Mouse (Mus musculus) thymus, adult 2 months (tissue): ENCODE data around the gene Opcml. TPM values are rescaled to one million over a fixed set of nuclear protein-coding genes. Genes with fewer than 3 reads are reported as not detected.

Source experiments
- DNase-seq: peaks from one replicate; pipeline ENCODE4 v3.0.0; 2021
- H3K27ac ChIP-seq: fragments of 200-500 bp; 2 replicates; pipeline ENCODE4 v1.5.1; 2012; ENCODE audit warnings: low read length, control low read depth; ENCODE audit not compliant: control insufficient read depth, insufficient read depth
- H3K27me3 ChIP-seq: fragments of 200-500 bp; 2 replicates; pipeline ENCODE4 v1.6.1; 2012; ENCODE audit warnings: mild to moderate bottlenecking, low read length, moderate library complexity, mixed read lengths; ENCODE audit not compliant: control insufficient read depth, insufficient read depth
- H3K36me3 ChIP-seq: fragments of 200-500 bp; 2 replicates; pipeline ENCODE4 v1.6.1; 2012; ENCODE audit warnings: mild to moderate bottlenecking, low read length, moderate library complexity; ENCODE audit not compliant: control insufficient read depth, insufficient read depth
- H3K4me1 ChIP-seq: fragments of 200-500 bp; replicated peaks from 2 replicates; pipeline ENCODE4 v1.6.1; 2012; ENCODE audit warnings: low read length; ENCODE audit not compliant: control insufficient read depth, insufficient read depth
- H3K4me3 ChIP-seq: fragments of 200-500 bp; 2 replicates; pipeline ENCODE4 v1.5.1; 2012; ENCODE audit warnings: mild to moderate bottlenecking, low read length, control low read depth, moderate library complexity; ENCODE audit not compliant: control insufficient read depth, insufficient read depth
- CTCF ChIP-seq: fragments of 200-500 bp; IDR thresholded peaks from 2 replicates; pipeline ENCODE4 v1.5.1; 2012; ENCODE audit warnings: mild to moderate bottlenecking, control low read depth, low read length, moderate library complexity, borderline replicate concordance; ENCODE audit not compliant: control insufficient read depth, poor library complexity, insufficient read depth; ENCODE audit errors: extremely low read depth
- POLR2A ChIP-seq: fragments of 200-500 bp; IDR thresholded peaks from 2 replicates; pipeline ENCODE4 v1.6.1; 2012; ENCODE audit warnings: mild to moderate bottlenecking, low read length, control low read depth, moderate library complexity; ENCODE audit not compliant: control insufficient read depth, poor library complexity, insufficient read depth; ENCODE audit errors: extremely low read depth
- WGBS: fragments of 180-500 bp; shearing (Covaris S2); methylation state at CpG from one replicate; pipeline ENCODE4 v1.1.7; 2018; 5-methylcytosine and 5-hydroxymethylcytosine counted together
- polyA plus RNA-seq: library from polyadenylated mRNA; depleted of rRNA; stranded (reverse); fragments of >200 nt; gene quantifications from 2 replicates; pipeline ENCODE4 v1.2.3, GENCODE M21; 2012

Opcml gene
- polyA plus RNA-seq, 1 experiment: 0.82 TPM

- DNase-seq: no peak
- Histone ChIP-seq H3K27me3 (no peaks in the 10 kb centered on the region), H3K36me3 (no peaks in the 10 kb centered on the region), H3K27ac (no peak overlapping the region), H3K4me3 (no peak overlapping the region), H3K4me1 (no peaks in the 10 kb centered on the region)
- WGBS: 92% methylated on average over 1 of the region's 1 CpGs
- TF ChIP-seq CTCF (no peak), POLR2A (no peak)
Observed at GRCm38 (mm10) chr9:28552387-28553182, 762.0 kb downstream of the Opcml start.

- DNase-seq: no peak
- H3K36me3 ChIP-seq: no peaks in the 10 kb centered on the region
Observed at GRCm38 (mm10) chr9:28558628-28559027, 768.1 kb downstream of the Opcml start.

GRCm38 (mm10) chr9:28561761-28562160, 771.2 kb downstream of the Opcml start:
- no peak overlapping the region for H3K27ac ChIP-seq
- H3K4me1 ChIP-seq: no peaks in the 10 kb centered on the region
- no peak for TF ChIP-seq CTCF
- no peak for TF ChIP-seq POLR2A
- DNase-seq: no peak
- no peaks in the 10 kb centered on the region for H3K36me3 ChIP-seq
- H3K27me3 ChIP-seq: no peaks in the 10 kb centered on the region
- no peak overlapping the region for H3K4me3 ChIP-seq
- 88% methylated on average over 6 of the region's 6 CpGs for WGBS

More at GRCm38 (mm10) chr9:28558628-28559027, 768.1 kb downstream of the Opcml start:
- no peaks in the 10 kb centered on the region for H3K27me3 ChIP-seq
- TF ChIP-seq POLR2A (no peak), CTCF (no peak)
- 94% methylated on average over 2 of the region's 2 CpGs for WGBS
- no peak overlapping the region for H3K27ac ChIP-seq
- no peaks in the 10 kb centered on the region for H3K4me1 ChIP-seq
- no peak overlapping the region for H3K4me3 ChIP-seq

- Histone ChIP-seq H3K4me3 (no peak overlapping the region), H3K36me3 (no peaks in the 10 kb centered on the region), H3K4me1 (no peaks in the 10 kb centered on the region), H3K27ac (no peak overlapping the region), H3K27me3 (no peaks in the 10 kb centered on the region)
- no peak for DNase-seq
- no peak for TF ChIP-seq POLR2A
- no peak for TF ChIP-seq CTCF
- 72% methylated on average over 14 of the region's 14 CpGs for WGBS
Observed at GRCm38 (mm10) chr9:28563066-28563683, 772.6 kb downstream of the Opcml start.

- no peak for TF ChIP-seq POLR2A
- TF ChIP-seq CTCF: no peak
- Histone ChIP-seq H3K4me1 (no peaks in the 10 kb centered on the region), H3K4me3 (no peak overlapping the region), H3K27ac (no peak overlapping the region), H3K36me3 (no peaks in the 10 kb centered on the region), H3K27me3 (no peaks in the 10 kb centered on the region)
- 3% methylated on average over 8 of the region's 8 CpGs for WGBS
- no peak for DNase-seq
Observed at GRCm38 (mm10) chr9:28569041-28569522, 778.5 kb downstream of the Opcml start.

- Histone ChIP-seq H3K4me3 (no peak overlapping the region), H3K36me3 (no peaks in the 10 kb centered on the region), H3K27ac (no peak overlapping the region), H3K27me3 (no peaks in the 10 kb centered on the region), H3K4me1 (no peaks in the 10 kb centered on the region)
- WGBS: 59% methylated on average over 2 of the region's 2 CpGs
- DNase-seq: no peak
- TF ChIP-seq CTCF: no peak
- TF ChIP-seq POLR2A: no peak
Observed at GRCm38 (mm10) chr9:28569776-28570175, 779.2 kb downstream of the Opcml start.

GRCm38 (mm10) chr9:28571682-28572081, 781.1 kb downstream of the Opcml start:
- Histone ChIP-seq H3K4me1 (no peaks in the 10 kb centered on the region), H3K4me3 (no peak overlapping the region), H3K27ac (no peak overlapping the region), H3K36me3 (no peaks in the 10 kb centered on the region), H3K27me3 (no peaks in the 10 kb centered on the region)
- DNase-seq: no peak
- TF ChIP-seq POLR2A: no peak
- TF ChIP-seq CTCF: no peak
- WGBS: 82% methylated on average over 2 of the region's 2 CpGs
